Mouse (Mus musculus) fat pad, adult 2 months (tissue): Measurements from ENCODE around the gene Gm17660.
A peak's percentile ranks its signal among the peaks of the same experiment; 100 is the strongest.

Experiments used
- DNase-seq: peaks from one replicate; pipeline ENCODE4 v3.0.0-alpha.2; 2011; ENCODE audit warnings: low read depth, low spot score; ENCODE audit errors: extremely low read depth

Gm17660 gene

GRCm38 (mm10) chr5:104085366-104085765 is 8.0 kb upstream of the Gm17660 start:
- no peak for DNase-seq

DNA sequence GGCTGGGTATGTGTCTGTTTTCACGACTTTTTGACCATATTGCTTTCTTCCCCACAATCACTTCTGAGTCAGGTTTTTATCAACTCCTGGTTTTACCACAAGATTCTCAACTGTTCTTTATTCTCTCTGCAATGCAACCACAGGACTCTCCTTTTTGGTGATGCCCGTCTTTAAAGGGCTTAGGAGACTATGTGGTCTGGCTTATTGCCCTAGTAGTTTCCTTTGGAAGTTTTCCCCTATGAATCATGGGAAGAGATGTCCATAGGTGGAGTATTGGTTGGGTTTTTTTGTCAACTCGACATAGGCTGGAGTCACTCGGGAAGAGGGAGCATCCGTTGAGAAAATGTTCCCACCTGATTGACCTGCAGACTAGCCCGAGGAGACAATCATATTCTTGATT is 3.3 kb upstream of the Gm17660 start:
- DNase-seq, result no peak

DNA sequence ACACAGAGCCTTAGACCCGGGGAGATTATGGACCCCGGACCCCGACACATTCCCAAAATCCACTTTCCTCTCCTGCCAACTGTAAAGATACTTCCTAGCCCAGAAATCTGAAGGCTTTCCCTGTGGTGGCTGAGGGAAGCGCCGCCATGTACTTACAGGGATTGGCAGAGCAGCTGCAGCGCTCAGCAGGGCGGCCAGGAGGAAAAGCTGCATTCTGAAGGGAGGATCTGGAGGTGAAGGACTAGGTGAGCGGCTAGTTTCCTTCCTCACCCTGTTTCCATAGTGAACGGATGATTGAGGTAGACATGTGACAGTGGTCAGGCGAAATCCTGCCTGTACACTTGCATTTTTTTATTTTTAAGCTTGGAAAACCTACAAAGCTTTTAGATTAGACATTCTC is 1.0 kb downstream of the Gm17660 start:
- DNase-seq, result no peak

GRCm38 (mm10) chr5:104074388-104074787 is 3.0 kb downstream of the Gm17660 start:
- DNase-seq, result no peak

- DNase-seq, result no peak
Measured at GRCm38 (mm10) chr5:104073602-104074001, 3.8 kb downstream of the Gm17660 start.

- no peak for DNase-seq
Measured at GRCm38 (mm10) chr5:104072272-104072886, 5.0 kb downstream of the Gm17660 start.

GRCm38 (mm10) chr5:104071048-104071447 is 6.4 kb downstream of the Gm17660 start:
- no peak for DNase-seq

DNA sequence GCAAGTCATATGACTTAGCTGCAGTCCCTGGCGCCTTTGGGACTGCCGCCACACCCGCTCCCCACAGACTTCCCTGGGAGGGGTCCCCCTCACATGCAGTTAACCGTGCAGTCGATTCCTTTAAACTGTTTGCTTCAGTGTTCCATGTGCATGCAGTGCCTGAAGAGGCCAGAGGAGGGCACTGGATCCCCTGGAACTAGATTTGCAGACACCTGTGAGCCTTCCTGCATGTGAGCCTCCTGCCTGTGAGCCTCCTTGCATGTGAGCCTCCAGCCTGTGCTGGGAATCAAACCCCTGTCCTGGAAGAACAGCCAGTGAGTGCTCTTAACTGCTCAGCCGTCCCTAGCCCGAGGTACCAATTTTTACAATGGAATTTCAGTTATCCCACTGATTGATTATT is 8.7 kb downstream of the Gm17660 start:
- DNase-seq, result no peak

DNA sequence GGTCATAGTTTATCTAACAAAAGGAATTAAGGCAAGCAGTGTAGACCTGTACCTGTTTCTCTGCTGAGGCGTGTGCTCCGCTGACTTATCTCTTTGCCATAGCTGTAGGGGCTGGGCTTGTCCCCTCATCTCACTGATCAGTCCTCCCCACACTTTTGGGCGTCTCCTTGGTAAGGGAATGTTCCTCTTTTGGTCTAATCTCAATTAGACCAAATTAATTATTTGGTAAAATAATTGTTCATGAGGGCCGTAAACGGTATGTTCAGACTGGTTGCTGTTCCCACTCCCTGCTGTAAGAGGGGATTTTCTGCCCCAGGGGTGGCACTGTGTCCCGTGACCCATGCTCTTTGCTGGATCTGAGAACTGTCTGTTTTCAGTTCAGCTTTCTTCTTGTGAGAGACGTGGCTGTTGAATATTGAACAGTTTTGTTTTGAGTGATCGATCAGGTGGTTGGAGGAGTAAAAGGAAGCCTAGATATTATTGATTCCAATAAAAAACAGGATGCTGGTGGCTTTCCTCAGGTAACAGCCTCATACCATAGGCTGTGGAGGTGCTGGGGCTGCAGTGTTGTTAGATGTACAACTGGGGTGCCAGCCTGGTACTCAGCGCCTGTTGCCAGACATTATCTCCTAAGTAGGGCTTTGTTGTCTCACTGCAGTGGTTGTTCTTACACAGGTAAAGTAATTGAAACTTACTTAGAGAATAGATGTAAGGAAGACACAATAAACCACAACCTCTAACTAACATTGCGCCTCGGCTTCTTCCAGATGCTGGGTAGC is 14.4 kb downstream of the Gm17660 start:
- DNase-seq, result no peak

DNA sequence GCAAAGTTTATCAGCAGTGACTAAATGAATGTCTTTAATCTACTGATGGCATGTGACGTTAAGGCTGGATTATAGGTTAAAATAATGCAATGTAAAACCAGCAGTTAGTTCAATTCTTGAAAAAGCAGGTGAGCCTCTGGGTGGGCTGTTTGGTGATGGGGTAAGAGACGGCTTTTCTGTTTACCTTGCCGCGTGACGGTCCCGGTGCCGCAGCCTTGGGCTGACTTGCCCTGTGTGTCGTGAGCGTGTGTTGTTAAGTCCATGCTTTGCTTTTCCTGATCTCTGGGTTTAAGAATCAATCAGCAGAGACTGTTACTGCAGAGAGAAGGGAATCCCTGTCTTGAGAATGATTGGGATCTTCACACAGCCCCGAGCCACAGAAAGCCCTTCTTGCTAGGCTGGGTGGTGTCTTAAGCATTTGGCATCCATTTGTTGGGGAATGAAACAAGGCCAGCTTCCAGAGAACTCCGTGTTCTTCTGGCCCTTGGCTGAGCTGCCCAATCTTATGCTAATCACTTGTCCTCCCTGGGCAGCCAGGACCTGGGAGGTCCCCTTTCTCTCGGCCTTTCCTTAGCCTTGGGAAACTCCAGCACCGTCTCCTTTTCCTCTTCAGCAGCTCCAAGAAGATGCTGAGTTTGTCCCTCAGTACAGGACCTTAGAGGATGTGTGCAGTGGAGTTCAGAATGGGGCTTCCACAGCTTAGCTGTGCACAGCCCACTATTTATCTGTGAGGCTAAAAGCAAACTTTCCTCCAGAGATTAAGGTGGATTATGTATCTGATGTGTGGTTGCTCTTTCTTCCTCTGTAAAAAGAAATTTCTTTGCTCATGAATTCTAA is 15.3 kb downstream of the Gm17660 start:
- no peak for DNase-seq

GRCm38 (mm10) chr5:104060429-104060828 is 17.0 kb downstream of the Gm17660 start:
- DNase-seq, result no peak

DNA sequence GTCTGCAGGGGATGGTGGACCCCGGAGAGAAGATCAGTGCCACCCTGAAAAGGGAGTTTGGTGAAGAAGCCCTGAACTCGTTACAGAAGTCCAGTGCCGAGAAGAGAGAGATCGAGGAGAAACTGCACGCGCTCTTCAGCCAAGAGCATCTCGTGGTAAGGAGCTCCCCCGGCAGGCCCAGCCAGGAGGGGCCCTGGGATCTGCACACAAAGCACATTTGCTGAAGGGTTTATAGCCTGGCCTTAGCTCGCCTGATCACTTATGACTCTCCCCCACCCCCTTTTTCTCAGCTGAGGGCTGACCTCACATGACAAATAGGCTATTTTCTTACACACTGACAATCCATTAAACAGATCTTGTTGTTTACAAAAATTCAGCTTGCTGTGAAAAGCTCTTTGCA is 17.8 kb downstream of the Gm17660 start:
- no peak for DNase-seq

DNA sequence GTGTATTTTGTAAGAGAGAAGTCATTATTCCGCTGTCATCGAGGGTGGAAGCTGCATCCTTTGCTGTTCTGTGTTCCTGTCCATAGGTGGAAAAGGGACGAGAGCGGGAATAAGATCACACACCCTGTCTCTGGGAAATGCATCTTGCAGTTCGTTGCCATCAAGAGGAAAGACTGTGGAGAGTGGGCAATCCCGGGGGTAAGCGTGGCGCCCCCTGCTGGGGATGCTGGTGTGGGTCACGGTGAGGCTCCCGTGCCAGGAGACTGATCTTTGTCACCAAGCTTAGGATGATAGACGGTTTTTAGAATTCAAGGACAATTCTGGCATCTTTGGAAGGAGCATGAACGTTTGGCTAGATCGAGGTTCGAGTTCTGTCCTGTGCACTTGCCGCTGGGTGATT is 19.4 kb downstream of the Gm17660 start:
- DNase-seq, result no peak

DNA sequence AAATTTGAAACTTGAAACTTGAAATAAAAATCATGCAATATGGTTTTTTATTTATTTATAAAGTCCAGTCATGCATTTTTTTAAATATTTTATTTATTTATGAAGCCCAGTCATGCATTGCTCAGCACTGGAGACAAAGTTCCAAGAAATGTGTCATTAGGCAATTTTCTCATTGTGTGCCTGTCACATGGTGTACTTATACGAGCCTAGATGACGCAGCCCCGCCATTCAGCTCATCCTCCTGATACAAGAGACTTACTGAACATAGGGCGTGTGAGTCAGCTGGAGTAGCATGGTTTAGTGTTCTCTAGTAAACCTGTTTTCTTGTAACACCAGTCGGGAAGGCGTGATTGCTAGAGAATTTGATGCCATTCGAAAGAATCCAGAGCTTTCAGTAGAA is 21.1 kb downstream of the Gm17660 start:
- no peak for DNase-seq

GRCm38 (mm10) chr5:104055816-104056215 is 21.6 kb downstream of the Gm17660 start:
- DNase-seq, result no peak

DNA sequence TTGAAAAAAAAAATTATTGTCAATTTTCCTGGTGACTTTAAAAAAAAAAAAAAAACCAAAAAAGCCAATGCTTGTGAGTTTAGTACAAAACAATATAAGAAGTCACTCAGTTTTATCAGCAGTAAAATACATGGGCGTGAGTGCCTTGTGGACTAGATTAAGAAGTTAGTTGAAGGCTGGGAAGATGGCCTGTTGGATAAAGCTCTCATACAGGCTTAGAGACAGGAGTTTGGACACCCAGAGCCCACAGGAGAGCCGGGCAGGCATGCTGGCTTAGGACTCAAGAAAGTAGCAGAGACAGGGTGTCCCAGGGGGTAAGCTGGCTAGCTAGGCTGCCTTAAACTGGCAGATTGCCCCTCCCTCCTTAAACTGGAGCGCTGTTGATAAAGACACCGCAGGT is 22.5 kb downstream of the Gm17660 start:
- no peak for DNase-seq

DNA sequence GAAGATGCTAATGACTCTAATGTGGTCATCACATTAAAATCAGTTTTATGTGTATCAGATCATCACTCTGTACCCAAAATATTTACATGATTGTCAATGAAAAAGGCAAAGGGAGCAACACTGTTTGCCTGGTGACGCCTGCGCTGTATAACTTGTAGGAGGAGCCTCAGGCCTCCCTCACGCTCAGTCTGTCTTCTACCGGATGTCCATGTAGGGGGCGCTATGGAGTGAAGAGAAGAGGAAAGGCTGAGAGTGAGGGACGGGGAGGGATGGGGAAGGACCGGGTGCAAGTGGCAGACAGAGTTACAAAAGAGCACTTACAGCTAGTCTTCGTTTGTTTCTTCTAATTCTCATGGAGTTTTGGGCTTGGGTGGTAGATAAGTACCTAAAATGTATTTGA is 24.5 kb downstream of the Gm17660 start:
- no peak for DNase-seq

DNA sequence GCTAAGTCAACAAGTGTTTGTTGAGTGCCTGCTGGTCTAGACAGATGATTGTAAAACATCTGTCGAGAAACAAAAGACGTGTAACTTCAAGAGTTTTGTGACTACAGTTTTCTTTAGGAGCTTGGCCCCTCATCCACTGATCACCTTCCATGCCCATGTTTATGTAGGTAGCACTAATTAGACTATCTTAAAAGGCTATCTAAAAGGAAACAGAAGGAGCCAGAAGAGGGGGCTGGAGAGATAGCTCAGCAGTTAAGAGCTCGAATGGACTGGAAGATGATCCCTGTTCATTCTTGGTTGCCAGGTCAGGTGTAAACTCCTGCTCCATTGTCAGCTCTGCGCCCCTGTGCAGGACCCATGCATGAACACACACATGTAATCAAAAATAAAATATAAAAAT is 29.3 kb downstream of the Gm17660 start:
- no peak for DNase-seq

DNA sequence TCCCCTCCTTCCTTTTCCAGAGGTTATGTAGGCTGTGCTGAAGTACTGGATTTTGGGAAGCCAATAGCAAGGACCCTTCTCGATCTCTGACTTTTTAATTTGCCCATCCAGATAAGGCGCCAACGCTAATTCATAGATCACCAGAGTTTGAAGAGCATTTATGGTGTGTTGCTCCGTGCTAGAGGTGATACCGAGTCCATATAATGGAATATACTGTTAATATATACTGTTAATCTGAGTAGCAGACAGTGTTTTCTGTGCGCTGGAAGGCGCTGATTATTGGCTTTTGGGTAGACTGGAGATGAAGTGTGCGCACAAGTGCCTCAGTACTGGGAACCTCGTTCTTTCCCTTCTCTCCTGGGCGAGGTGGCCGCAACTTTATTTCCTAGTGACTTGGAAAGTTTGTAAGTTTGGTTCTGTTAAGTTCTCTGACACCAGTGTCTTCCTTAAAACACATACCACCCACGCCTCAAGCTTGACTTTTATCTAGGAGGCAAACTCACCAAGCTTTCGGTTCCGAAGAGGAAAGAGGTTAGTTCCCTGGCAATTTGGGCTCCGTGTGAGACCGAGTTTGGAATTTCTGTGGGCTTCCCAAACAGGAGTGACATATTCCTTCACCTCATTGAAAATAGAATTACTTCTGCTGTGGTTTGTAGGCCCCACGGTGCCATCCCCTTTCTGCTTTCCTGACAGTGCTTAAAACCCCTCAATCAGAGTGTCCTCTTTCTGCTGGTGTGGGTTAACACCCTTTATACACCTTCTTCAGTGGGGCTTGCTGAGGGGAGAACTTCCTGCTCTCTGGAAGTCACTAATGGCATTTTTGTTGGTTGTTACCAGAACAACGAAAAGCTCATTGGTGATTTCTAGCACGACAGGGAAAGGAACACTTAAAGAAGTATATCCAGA is 30.0 kb downstream of the Gm17660 start:
- no peak for DNase-seq

- DNase-seq, result peak; percentile 62
Measured at GRCm38 (mm10) chr5:104046256-104047199, 30.9 kb downstream of the Gm17660 start, which contains the start of gene Nudt9. Nudt9 (plus strand) TSS chr5:104046306.
